Mouse (Mus musculus): ENCODE measurements around the gene Klc2. TPM values are rescaled to one million over a fixed set of nuclear protein-coding genes. Genes with fewer than 3 reads are reported as not detected.

The Klc2 gene
- 41.4 TPM for polyA plus RNA-seq (2014; fragmentation: Illumina TruSeq; extraction: RNeasy Lipid Tissue Mini Kit (QIAGEN cat#74804); ENCODE audit: low read depth, low replicate concordance)

GRCm38 (mm10) chr19:5118384-5118698 is at the start of gene Klc2:
TSS of gene Klc2 (minus strand) at chr19:5118560.

GRCm38 (mm10) chr19:5106731-5107191 is 11.6 kb downstream of the Klc2 start, which contains the start of gene Rab1b:
TSS of gene Rab1b (minus strand) at chr19:5107072.

GRCm38 (mm10) chr19:5098363-5099143 is 19.8 kb downstream of the Klc2 start, which contains the start of gene Cnih2:
TSS of gene Cnih2 (minus strand) at chr19:5098521.

GRCm38 (mm10) chr19:5087884-5088728 is 30.3 kb downstream of the Klc2 start, which contains the start of gene Yif1a:
TSS of gene Yif1a (plus strand) at chr19:5088538.

DNA sequence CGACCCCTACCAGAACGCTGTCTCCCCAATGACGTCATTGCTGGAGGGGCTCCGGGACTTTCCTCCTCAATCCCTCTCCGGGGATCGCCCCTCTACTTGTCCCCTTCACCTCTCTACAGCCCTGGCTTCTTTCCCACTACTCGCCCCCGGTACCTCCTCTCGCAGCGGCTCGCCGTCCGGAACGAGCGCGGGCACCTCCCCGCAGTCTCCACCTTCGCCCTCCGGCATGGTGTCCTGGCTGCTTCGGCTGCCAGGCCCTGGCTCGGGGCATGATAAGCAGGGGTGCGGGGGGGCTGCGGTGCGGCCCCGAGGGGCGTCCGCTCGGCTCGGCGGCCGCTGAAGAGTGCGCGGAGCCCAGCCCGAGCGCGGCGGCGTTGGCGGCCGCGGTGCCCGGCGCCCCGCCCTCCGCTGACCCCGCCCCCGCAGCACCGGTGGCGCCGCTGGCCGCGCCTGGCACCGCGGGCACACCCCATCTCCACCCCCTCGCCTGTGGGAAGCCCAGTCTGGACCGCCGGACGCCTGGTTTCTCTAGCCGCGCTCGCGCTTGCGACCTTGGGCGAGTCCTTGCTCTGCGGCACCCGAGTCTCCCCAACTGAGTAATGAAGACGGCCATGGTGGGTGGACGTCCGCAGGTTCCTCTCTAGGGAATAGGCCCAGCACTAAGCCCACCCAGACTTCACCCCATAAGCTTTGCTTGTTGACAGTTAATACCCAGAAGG is 33.1 kb downstream of the Klc2 start, which contains the start of gene Tmem151a:
Tmem151a (minus strand) TSS at position 387 of the 719 bp plus-strand sequence.

GRCm38 (mm10) chr19:5067867-5068569 is 50.3 kb downstream of the Klc2 start, which contains the start of gene Cd248:
TSS of gene Cd248 (plus strand) at chr19:5068078.

Other genes with a start within 250 kb of the Klc2 start
- gene Actn3, start 240.7 kb downstream of the Klc2 start, polyA plus RNA-seq (2014; fragmentation: Illumina TruSeq; extraction: RNeasy Lipid Tissue Mini Kit (QIAGEN cat#74804); ENCODE audit: low read depth, low replicate concordance): 0.71 TPM
- 4.5 TPM for gene Zdhhc24, start 239.9 kb downstream of the Klc2 start, polyA plus RNA-seq (2014; fragmentation: Illumina TruSeq; extraction: RNeasy Lipid Tissue Mini Kit (QIAGEN cat#74804); ENCODE audit: low read depth, low replicate concordance)
- 2.6 TPM for gene Bbs1, start 211.9 kb downstream of the Klc2 start, polyA plus RNA-seq (2014; fragmentation: Illumina TruSeq; extraction: RNeasy Lipid Tissue Mini Kit (QIAGEN cat#74804); ENCODE audit: low read depth, low replicate concordance)
- 24.4 TPM for gene Dpp3, start 190.3 kb downstream of the Klc2 start, polyA plus RNA-seq (2014; fragmentation: Illumina TruSeq; extraction: RNeasy Lipid Tissue Mini Kit (QIAGEN cat#74804); ENCODE audit: low read depth, low replicate concordance)
- 2.7 TPM for gene Peli3, start 175.4 kb downstream of the Klc2 start, polyA plus RNA-seq (2014; fragmentation: Illumina TruSeq; extraction: RNeasy Lipid Tissue Mini Kit (QIAGEN cat#74804); ENCODE audit: low read depth, low replicate concordance)
- 87.5 TPM for gene Mrpl11, start 156.4 kb downstream of the Klc2 start, polyA plus RNA-seq (2014; fragmentation: Illumina TruSeq; extraction: RNeasy Lipid Tissue Mini Kit (QIAGEN cat#74804); ENCODE audit: low read depth, low replicate concordance)
- gene Npas4, start 128.2 kb downstream of the Klc2 start, polyA plus RNA-seq (2014; fragmentation: Illumina TruSeq; extraction: RNeasy Lipid Tissue Mini Kit (QIAGEN cat#74804); ENCODE audit: low read depth, low replicate concordance): 0.81 TPM
- 14.6 TPM for gene Slc29a2, start 94.7 kb downstream of the Klc2 start, polyA plus RNA-seq (2014; fragmentation: Illumina TruSeq; extraction: RNeasy Lipid Tissue Mini Kit (QIAGEN cat#74804); ENCODE audit: low read depth, low replicate concordance)
- gene B4gat1, start 79.7 kb downstream of the Klc2 start, polyA plus RNA-seq (2014; fragmentation: Illumina TruSeq; extraction: RNeasy Lipid Tissue Mini Kit (QIAGEN cat#74804); ENCODE audit: low read depth, low replicate concordance): 42.6 TPM
- gene AC124502.3, start 79.7 kb downstream of the Klc2 start, polyA plus RNA-seq (2014; fragmentation: Illumina TruSeq; extraction: RNeasy Lipid Tissue Mini Kit (QIAGEN cat#74804); ENCODE audit: low read depth, low replicate concordance): 1.0 TPM
- gene Brms1, start 77.2 kb downstream of the Klc2 start, polyA plus RNA-seq (2014; fragmentation: Illumina TruSeq; extraction: RNeasy Lipid Tissue Mini Kit (QIAGEN cat#74804); ENCODE audit: low read depth, low replicate concordance): 19.7 TPM
- gene Rin1, start 68.1 kb downstream of the Klc2 start, polyA plus RNA-seq (2014; fragmentation: Illumina TruSeq; extraction: RNeasy Lipid Tissue Mini Kit (QIAGEN cat#74804); ENCODE audit: low read depth, low replicate concordance): 1.7 TPM
- 10.5 TPM for gene Cd248, start 50.5 kb downstream of the Klc2 start, polyA plus RNA-seq (2014; fragmentation: Illumina TruSeq; extraction: RNeasy Lipid Tissue Mini Kit (QIAGEN cat#74804); ENCODE audit: low read depth, low replicate concordance)
- 2.0 TPM for gene Tmem151a, start 33.0 kb downstream of the Klc2 start, polyA plus RNA-seq (2014; fragmentation: Illumina TruSeq; extraction: RNeasy Lipid Tissue Mini Kit (QIAGEN cat#74804); ENCODE audit: low read depth, low replicate concordance)
- gene Yif1a, start 30.0 kb downstream of the Klc2 start, polyA plus RNA-seq (2014; fragmentation: Illumina TruSeq; extraction: RNeasy Lipid Tissue Mini Kit (QIAGEN cat#74804); ENCODE audit: low read depth, low replicate concordance): 90.7 TPM
- gene Cnih2, start 20.0 kb downstream of the Klc2 start, polyA plus RNA-seq (2014; fragmentation: Illumina TruSeq; extraction: RNeasy Lipid Tissue Mini Kit (QIAGEN cat#74804); ENCODE audit: low read depth, low replicate concordance): 0.34 TPM
- gene Rab1b, start 11.5 kb downstream of the Klc2 start, polyA plus RNA-seq (2014; fragmentation: Illumina TruSeq; extraction: RNeasy Lipid Tissue Mini Kit (QIAGEN cat#74804); ENCODE audit: low read depth, low replicate concordance): 163 TPM
- 19.3 TPM for gene Pacs1, start 154.6 kb upstream of the Klc2 start, polyA plus RNA-seq (2014; fragmentation: Illumina TruSeq; extraction: RNeasy Lipid Tissue Mini Kit (QIAGEN cat#74804); ENCODE audit: low read depth, low replicate concordance)
- 111 TPM for gene Sf3b2, start 176.9 kb upstream of the Klc2 start, polyA plus RNA-seq (2014; fragmentation: Illumina TruSeq; extraction: RNeasy Lipid Tissue Mini Kit (QIAGEN cat#74804); ENCODE audit: low read depth, low replicate concordance)
- 16.3 TPM for gene Gal3st3, start 179.8 kb upstream of the Klc2 start, polyA plus RNA-seq (2014; fragmentation: Illumina TruSeq; extraction: RNeasy Lipid Tissue Mini Kit (QIAGEN cat#74804); ENCODE audit: low read depth, low replicate concordance)
- gene Catsper1, start 217.2 kb upstream of the Klc2 start, polyA plus RNA-seq (2014; fragmentation: Illumina TruSeq; extraction: RNeasy Lipid Tissue Mini Kit (QIAGEN cat#74804); ENCODE audit: low read depth, low replicate concordance): not detected
- gene Cst6, start 231.0 kb upstream of the Klc2 start, polyA plus RNA-seq (2014; fragmentation: Illumina TruSeq; extraction: RNeasy Lipid Tissue Mini Kit (QIAGEN cat#74804); ENCODE audit: low read depth, low replicate concordance): 5.7 TPM
- 23.0 TPM for gene Eif1ad, start 248.2 kb upstream of the Klc2 start, polyA plus RNA-seq (2014; fragmentation: Illumina TruSeq; extraction: RNeasy Lipid Tissue Mini Kit (QIAGEN cat#74804); ENCODE audit: low read depth, low replicate concordance)
- gene Banf1, start 248.6 kb upstream of the Klc2 start, polyA plus RNA-seq (2014; fragmentation: Illumina TruSeq; extraction: RNeasy Lipid Tissue Mini Kit (QIAGEN cat#74804); ENCODE audit: low read depth, low replicate concordance): 122 TPM